Mouse (Mus musculus) gastrocnemius, adult 18-20 months (tissue): ENCODE data around the gene Slc16a4. TPM values are rescaled to one million over a fixed set of nuclear protein-coding genes. Genes with fewer than 3 reads are reported as not detected.
"Not testable (repeated sequence)": the region's sequence is repeated elsewhere in the genome, so short reads cannot be mapped to it uniquely, and the experiment has no call there.

Experiments
- DNase-seq: peaks from one replicate; pipeline ENCODE4 v3.0.0; 2021; ENCODE audit warnings: low spot score
- total RNA-seq, 2 experiments: library from RNA; stranded (reverse); gene quantifications; 2 replicates each; pipeline ENCODE4 v1.2.3; 2021

Gene Slc16a4
- total RNA-seq, 2 experiments from 2014 or later = 0.09 TPM

- no peak for DNase-seq
Measured at GRCm38 (mm10) chr3:107295672-107296360, 4.8 kb downstream of the Slc16a4 start.

DNA sequence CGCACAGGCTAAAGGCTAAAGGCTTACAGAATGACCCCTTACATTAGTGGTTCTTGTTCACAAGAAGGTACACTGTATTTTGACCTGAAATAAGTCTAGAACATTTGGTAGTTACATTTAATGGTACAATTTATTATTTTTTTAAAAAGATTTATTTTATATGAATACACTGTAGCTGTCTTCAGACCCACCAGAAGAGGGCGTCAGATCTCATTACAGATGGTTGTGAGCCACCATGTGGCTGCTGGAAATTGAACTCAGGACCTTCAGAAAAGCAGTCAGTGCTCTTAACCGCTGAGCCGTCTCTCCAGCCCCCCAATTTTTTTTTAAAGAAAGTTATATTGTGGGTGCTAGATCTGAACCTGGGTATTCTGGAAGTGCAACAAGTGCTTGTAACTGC, 5.9 kb downstream of the Slc16a4 start:
- not testable (repeated sequence) for DNase-seq

GRCm38 (mm10) chr3:107317338-107317737, 26.3 kb downstream of the Slc16a4 start:
- DNase-seq = no peak

DNA sequence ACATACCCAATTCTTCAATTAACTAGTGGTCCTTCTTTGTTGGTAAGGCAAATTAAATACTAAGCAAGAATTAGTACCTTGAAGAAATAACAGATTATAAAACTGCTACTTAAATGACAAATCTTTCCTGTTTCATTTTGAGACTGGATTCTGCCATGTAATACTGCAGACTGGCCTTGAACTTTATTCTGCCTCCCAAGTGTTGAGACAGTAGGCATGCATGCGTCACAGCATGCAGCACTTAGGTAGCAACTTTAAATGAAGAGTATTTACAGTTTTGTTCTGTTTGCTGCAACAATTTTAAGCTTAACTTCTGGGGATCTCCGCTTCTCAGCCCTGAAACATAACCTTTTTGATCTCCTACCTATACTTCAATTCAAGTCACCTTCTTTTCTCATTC, 30.1 kb downstream of the Slc16a4 start:
- no peak for DNase-seq

DNA sequence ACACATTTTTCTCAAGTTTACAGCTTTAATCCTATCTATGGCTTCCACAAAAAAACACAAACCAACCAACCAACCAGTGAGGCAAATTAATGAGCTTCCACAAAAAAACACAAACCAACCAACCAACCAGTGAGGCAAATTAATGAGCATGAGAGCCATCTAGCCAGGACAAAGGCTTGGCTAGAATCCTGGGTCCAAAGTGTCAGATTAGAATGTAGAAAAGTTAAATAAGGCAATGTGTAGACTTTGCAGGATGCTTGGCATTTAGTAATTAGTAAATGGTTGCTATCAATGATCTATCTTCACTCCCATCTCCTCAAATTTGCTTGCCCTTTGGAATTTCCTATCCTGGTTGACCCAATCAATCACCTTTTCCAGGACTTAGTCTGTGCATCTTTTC, 30.7 kb downstream of the Slc16a4 start:
- no peak for DNase-seq

DNA sequence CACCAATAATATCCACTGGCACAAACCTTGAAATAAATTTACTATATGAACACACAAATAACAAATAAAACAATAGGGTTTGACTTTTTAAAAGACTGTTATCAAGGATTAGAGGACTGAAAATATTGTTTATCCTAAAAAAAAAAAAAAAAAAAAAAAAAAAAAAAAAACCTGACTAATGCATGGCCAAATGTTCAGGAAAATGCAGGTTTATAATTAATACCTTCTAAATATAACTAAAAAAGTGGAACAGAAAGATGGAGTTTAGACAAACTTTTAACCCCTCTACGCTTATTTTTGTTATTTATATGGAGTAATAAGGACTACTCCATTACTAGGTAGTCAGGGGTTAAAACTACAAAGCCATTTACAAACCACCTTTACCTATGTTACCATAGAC, 35.4 kb downstream of the Slc16a4 start:
- no peak for DNase-seq

- peak; percentile 9 for DNase-seq
Measured at GRCm38 (mm10) chr3:107330503-107331424, 39.7 kb downstream of the Slc16a4 start.

GRCm38 (mm10) chr3:107331746-107332126, 40.7 kb downstream of the Slc16a4 start:
- DNase-seq = no peak

DNA sequence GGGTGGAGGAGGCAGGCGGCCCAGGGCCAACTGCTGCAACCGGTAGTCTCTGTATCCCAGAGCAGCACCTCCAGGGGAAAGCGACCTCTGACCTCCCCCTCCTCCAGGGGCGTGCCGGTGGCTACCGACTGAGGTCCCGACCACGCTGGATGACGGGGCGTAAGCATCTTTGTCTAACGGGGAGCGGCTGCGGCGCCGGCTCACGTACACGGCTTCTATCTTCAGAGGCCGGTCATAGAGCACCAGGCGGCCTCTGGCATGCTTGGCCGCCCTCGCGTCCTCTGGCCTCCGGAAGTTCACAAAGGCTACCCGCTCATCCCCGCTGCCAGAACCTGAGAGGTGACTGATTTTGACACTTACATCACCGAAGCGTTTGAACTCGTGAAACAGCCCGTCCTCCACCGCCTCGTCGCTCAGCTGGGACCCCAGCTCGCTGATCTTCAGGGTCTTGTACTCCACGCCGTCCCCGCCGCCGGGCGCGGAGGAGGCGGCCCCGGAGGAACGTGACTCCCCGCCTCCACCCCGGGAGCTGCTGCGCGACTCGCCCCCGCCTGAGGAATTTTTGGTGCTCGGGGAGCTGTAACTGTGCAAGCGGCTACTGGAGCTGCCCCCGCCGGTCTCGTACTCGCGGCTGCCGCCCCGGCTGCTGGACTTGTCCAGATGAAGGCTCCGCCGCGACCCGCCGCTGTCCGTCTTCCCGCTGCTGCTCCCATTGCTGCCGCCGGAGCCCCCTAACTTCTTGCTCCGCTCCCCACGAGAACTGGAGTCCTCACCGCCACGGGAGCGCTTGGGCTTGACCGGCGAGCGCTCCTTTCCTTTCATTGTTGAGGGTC, 41.3 kb downstream of the Slc16a4 start:
- peak; percentile 25 for DNase-seq

- DNase-seq = peak; percentile 97
Measured at GRCm38 (mm10) chr3:107332960-107333380, 41.9 kb downstream of the Slc16a4 start.

DNA sequence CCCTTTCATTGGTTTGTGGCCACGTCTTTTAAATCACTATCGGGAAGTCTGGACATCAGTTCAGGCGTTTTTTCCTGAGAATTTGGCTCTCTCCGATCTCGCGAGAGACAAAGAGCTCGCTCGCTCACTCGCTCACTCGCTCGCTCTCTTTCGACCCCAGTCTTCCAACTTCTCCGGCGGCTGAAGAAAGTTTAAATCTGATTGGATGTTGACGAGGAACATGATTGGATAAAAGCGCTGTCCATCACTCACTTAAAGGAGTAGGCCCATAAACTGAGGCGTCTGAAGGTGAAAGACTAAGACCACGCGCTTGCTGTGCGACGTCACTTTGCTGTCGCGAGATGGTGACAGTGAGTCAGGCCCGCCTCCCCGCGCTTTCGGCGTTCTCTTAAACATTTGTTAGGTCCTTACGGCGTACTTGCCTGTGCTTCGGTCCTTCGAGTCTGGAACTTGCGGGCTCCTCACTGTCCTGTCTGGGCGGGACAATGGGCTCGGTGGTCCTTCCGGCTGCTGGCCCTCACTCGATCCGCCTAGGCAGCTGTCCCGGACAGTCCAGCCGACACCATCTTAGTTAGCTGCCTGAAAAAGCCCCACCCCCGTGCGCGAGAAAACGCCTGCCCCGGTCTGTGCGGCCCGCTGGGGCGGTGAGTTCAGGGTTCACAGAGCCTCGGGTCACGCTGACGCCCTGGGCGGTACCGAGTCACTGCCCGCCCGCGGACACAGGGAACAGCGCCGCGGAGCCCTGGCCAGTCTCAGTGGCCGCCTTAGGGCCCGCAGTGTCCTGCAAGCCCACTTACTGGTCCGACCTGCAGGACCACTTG, 42.6 kb downstream of the Slc16a4 start, which contains the start of gene Rbm15:
Gene Rbm15, minus strand, starts transcription at position 293 of the 821 bp plus-strand sequence.
- peak; percentile 99 for DNase-seq

GRCm38 (mm10) chr3:107334202-107334934, 43.3 kb downstream of the Slc16a4 start:
- DNase-seq = no peak

GRCm38 (mm10) chr3:107343971-107344370, 52.9 kb downstream of the Slc16a4 start:
- DNase-seq = no peak

GRCm38 (mm10) chr3:107345033-107345725, 54.1 kb downstream of the Slc16a4 start:
- DNase-seq = no peak

GRCm38 (mm10) chr3:107349006-107349405, 58.0 kb downstream of the Slc16a4 start:
- peak; percentile 20 for DNase-seq

DNA sequence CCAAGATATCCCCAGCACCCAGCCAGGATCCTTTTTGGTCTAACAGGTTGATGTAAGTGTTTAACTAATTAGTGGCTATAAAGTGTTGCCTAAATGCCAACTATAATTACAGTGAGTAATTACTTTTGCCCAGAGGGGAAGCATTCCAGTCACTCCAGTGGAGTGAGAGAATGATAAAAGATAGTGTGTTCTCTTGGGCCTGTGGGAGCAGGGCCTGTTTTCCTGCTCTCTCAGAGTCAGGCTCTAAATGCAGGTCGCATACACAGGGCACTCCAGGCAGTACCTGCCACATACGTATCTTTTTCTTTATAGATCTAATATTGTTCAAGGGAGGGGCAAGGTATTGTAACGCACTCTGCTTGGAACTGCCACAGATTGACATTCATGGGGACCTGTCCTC, 60.7 kb downstream of the Slc16a4 start:
- no peak for DNase-seq

GRCm38 (mm10) chr3:107355618-107356260, 64.7 kb downstream of the Slc16a4 start:
- no peak for DNase-seq

GRCm38 (mm10) chr3:107356964-107357441, 66.0 kb downstream of the Slc16a4 start:
- DNase-seq = peak; percentile 90
